ENCODE assay signal across 13 mouse cellular contexts in the genomic region with DNA sequence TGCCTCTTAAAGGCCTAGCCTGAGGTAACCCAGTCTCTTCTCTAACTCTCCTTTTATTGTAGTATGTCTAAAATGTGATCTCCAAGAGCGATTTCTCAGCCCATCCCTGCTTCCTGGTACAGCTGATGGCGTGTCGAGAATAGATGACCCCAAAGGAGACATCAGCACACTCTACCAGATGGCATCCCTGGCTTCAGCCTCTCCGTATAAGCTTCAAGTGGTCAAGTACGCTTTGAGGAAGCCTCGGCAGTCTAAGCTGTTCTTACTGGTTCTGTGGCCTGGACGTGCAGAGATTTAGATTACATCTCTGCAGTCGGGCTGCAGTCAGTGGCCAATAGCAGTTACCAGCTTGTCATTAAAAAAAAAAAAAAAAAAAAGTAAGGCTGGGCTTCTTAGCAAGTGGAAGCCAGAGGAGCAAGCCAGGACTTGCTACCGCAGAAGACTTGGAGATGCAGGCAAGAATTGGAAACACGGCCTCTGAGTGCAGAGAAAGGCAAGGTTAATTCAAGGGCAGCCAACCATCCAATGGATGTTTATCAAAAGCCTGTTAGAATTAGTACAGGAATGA. TPM values are rescaled to one million over a fixed set of nuclear protein-coding genes. Genes with fewer than 3 reads are reported as not detected.
DNase-seq lines count a peak whose midpoint lies in the region; ATAC-seq and TF ChIP-seq lines count a peak whose summit lies in the region.
"Had no signal": no experiment of that assay in that cellular context is flagged by ENCODE, and none has a peak within 500 bp of the region (broad histone marks: within the 10 kb centered on the region; RNA-seq: fewer than 3 reads in every experiment).

No protein-coding gene starts in this region.

- H3K4me3 ChIP-seq in heart, postnatal 0 days (ENCODE audit: low read depth, low read length), result no peak overlapping the region
- no peak overlapping the region for H3K4me3 ChIP-seq in CH12.LX (replicated peaks in 1 of 3; ENCODE audit: low read depth in 2 of 3, low read length in 2 of 3, poor library complexity in 1 of 3)
- no peak overlapping the region for H3K4me3 ChIP-seq in brown adipose tissue, adult 24 weeks (ENCODE audit: insufficient read depth, low read depth, low read length)
- H3K4me3 ChIP-seq in macrophage (ENCODE audit: inconsistent target), result no peak overlapping the region
- H3K4me3 ChIP-seq: limb, embryonic 10.5 days; neural tube, embryonic 15.5 days had no signal

- H3K9me3 ChIP-seq in heart, postnatal 0 days (replicated peaks; ENCODE audit: control insufficient read depth, low read length), result no peaks in the 10 kb centered on the region
- no peaks in the 10 kb centered on the region for H3K9me3 ChIP-seq in CH12.LX (replicated peaks; ENCODE audit: low read length)
- H3K9me3 ChIP-seq: limb, embryonic 10.5 days; neural tube, embryonic 15.5 days had no signal

- 0 out of 2 replicates have a peak overlapping the region, but pooled peaks have one; percentile 37 for H3K27ac ChIP-seq in heart, postnatal 0 days (ENCODE audit: low read depth)
- H3K27ac ChIP-seq in CH12.LX (ENCODE audit: insufficient read depth, low read depth) (peak overlapping the region; percentile 69), macrophage (peak overlapping the region; percentile 99)
- H3K27ac ChIP-seq in brown adipose tissue, adult 24 weeks (replicated peaks; ENCODE audit: low read depth, low read length), result peak overlapping the region; percentile 82
- H3K27ac ChIP-seq: limb, embryonic 10.5 days; neural tube, embryonic 15.5 days had no signal

- in situ Hi-C loops in CH12.LX (cut with MboI; ENCODE audit: low pct_ligation_motif_present, low pct_unique_long_range_greater_than_20kb, low sequenced_read_pairs), result loop anchor here (5.0 kb wide), 1 partner anchor 37 kb away; no protein-coding TSS in a partner anchor

- no peak for TF ChIP-seq POLR2A in CH12.LX (IDR thresholded peaks at IDR 0.05; ENCODE audit: low read depth, low read length)

- dilution Hi-C loops in CH12.LX (cut with MboI; ENCODE audit: extremely low pct_ligation_motif_present, extremely low pct_unique_long_range_greater_than_20kb, low sequenced_read_pairs), result no loop called here

- 87% methylated on average over 10 of the region's 10 CpGs for WGBS in heart, postnatal 0 days
- 46% methylated on average over 10 of the region's 10 CpGs for WGBS in macrophage (ENCODE audit: missing documents)

- H3K79me2 ChIP-seq in CH12.LX (replicated peaks; ENCODE audit: control insufficient read depth, extremely low read depth, insufficient read depth, poor library complexity, severe bottlenecking) (no peaks in the 10 kb centered on the region; the same call in 1 of the 2 replicates), macrophage (ENCODE audit: inconsistent target) (peaks cover 29% of the 10 kb centered on the region)

- H3K4me2 ChIP-seq in heart, postnatal 0 days (ENCODE audit: low read depth, low read length), result no peak overlapping the region
- H3K4me2 ChIP-seq in CH12.LX (ENCODE audit: insufficient read depth, low read depth, poor library complexity, severe bottlenecking), result peak overlapping the region; percentile 96; the same call in 1 of the 2 replicates
- H3K4me2 ChIP-seq: neural tube, embryonic 15.5 days had no signal

- H3K36me3 ChIP-seq in heart, postnatal 0 days (replicated peaks; ENCODE audit: control insufficient read depth, insufficient read depth, low read length), result no peaks in the 10 kb centered on the region
- peaks cover 0 to 2% of the 10 kb centered on the region in 2 experiments for H3K36me3 ChIP-seq in CH12.LX (replicated peaks in 1 of 2; ENCODE audit: control insufficient read depth in 1 of 2, insufficient read depth in 1 of 2, low read length in 1 of 2)
- H3K36me3 ChIP-seq in macrophage (ENCODE audit: inconsistent target), result no peaks in the 10 kb centered on the region
- H3K36me3 ChIP-seq: limb, embryonic 10.5 days; neural tube, embryonic 15.5 days had no signal

- no peaks in the 10 kb centered on the region for H3K27me3 ChIP-seq in heart, postnatal 0 days (ENCODE audit: control insufficient read depth, insufficient read depth, low read length)
- H3K27me3 ChIP-seq in CH12.LX (replicated peaks), result no peaks in the 10 kb centered on the region
- H3K27me3 ChIP-seq: neural tube, embryonic 15.5 days had no signal

- no peak for TF ChIP-seq CTCF in heart, postnatal 0 days (IDR thresholded peaks at IDR 0.05; ENCODE audit: low read depth)
- TF ChIP-seq CTCF in CH12.LX (conservative IDR thresholded peaks at IDR 0.05 in 1 of 2, IDR thresholded peaks at IDR 0.05 in 1 of 2; ENCODE audit: low read depth in 2 of 2, low read length in 2 of 2), result no peak

- no peak for TF ChIP-seq RAD21 in CH12.LX (IDR thresholded peaks at IDR 0.05; ENCODE audit: low read depth, low read length)

- no peak for DNase-seq in heart, postnatal 0 days (ENCODE audit: low spot score)
- DNase-seq in heart, postnatal 14 days, result no peak
- DNase-seq in CH12.LX (ENCODE audit: extremely low read depth), result no peak
- no peak for DNase-seq in right cerebral cortex, postnatal 10 days (ENCODE audit: low spot score in 2 of 2)
- no peak for DNase-seq in neural tube, embryonic 10.5 days (ENCODE audit: extremely low spot score, low spot score)
- DNase-seq: adrenal gland, adult 8-10 months; kidney, postnatal 10 days; thymus, postnatal 36 days had no signal

- intact Hi-C loops in heart, postnatal 14 days (cut with DNase I), result no loop called here

- no peak overlapping the region for H3K9ac ChIP-seq in heart, postnatal 0 days (replicated peaks; ENCODE audit: low read depth, low read length)
- H3K9ac ChIP-seq in CH12.LX (ENCODE audit: insufficient read depth, low read depth), result peak overlapping the region; percentile 92; the same call in 1 of the 2 replicates
- H3K9ac ChIP-seq: neural tube, embryonic 15.5 days had no signal

- TF ChIP-seq EP300 in heart, postnatal 0 days (IDR thresholded peaks at IDR 0.05; ENCODE audit: low read depth), result no peak
- TF ChIP-seq EP300 in CH12.LX (IDR thresholded peaks at IDR 0.05; ENCODE audit: low read length), result no peak

- peaks cover 12% of the 10 kb centered on the region for H3K4me1 ChIP-seq in heart, postnatal 0 days (ENCODE audit: control insufficient read depth, insufficient read depth)
- peaks cover 17 to 51% of the 10 kb centered on the region in 2 experiments for H3K4me1 ChIP-seq in CH12.LX (ENCODE audit: control insufficient read depth in 1 of 2, insufficient read depth in 2 of 2)
- H3K4me1 ChIP-seq in brown adipose tissue, adult 24 weeks (ENCODE audit: control insufficient read depth, insufficient read depth, insufficient read length, low read length), result peaks cover 2% of the 10 kb centered on the region; the same call in 1 of the 2 replicates
- H3K4me1 ChIP-seq: neural tube, embryonic 15.5 days had no signal

- ATAC-seq in heart, postnatal 0 days (ENCODE audit: insufficient read depth, low read depth), result no peak

RNA-seq across cellular contexts. Expression of a gene that starts 27.7 kb away (rescaled TPM):
- 9.2 and 11.5 TPM in 2 replicates for total RNA-seq in heart, postnatal 0 days (2014; rRNA removed; ENCODE audit: low replicate concordance)
- 6.1 and 6.3 TPM in 2 replicates for polyA plus RNA-seq in heart, postnatal 0 days (2015; fragmentation: Nextera tagmentation; extraction: Ambion mirVana)
- total RNA-seq in heart, postnatal 14 days (2021), result 1 to 10 TPM; 3.7 to 4.3 TPM
- total RNA-seq in CH12.LX (2012; rRNA removed) (33.2 and 34.7 TPM in 2 replicates), CH12.LX (2014; rRNA removed) (21.3 and 21.4 TPM in 2 replicates)
- polyA plus RNA-seq in CH12.LX (2012; ENCODE audit: insufficient read length, low read depth) (23.8 and 24.6 TPM in 2 replicates), macrophage (2018) (30.0 to 70.8 TPM (median 64.9 TPM) in 3 replicates)
- 1.3 and 1.5 TPM in 2 replicates for polyA plus RNA-seq in brown adipose tissue, adult 24 weeks (2012; ENCODE audit: insufficient read depth, insufficient read length, missing spikeins)
- 10 to 100 TPM in 22 of 26 experiments, 1 to 10 TPM in 4; 3.0 to 75.5 (median 33.8) TPM for total RNA-seq in macrophage (2018; cell fraction: chromatin; rRNA removed)
- total RNA-seq in macrophage (2018; cell fraction: cytosol; rRNA removed), result 100 to 1,000 TPM in 5 of 26 experiments, 10 to 100 TPM in 21; 39.1 to 112 (median 71.5) TPM
- 100 to 1,000 TPM in 3 of 26 experiments, 10 to 100 TPM in 23; 15.4 to 138 (median 60.7) TPM for total RNA-seq in macrophage (2018; cell fraction: nucleus; rRNA removed)

RNA-seq across cellular contexts. Expression of a gene that starts 28.4 kb away (rescaled TPM):
- total RNA-seq in heart, postnatal 0 days (2014; rRNA removed; ENCODE audit: low replicate concordance), result 9.0 and 9.8 TPM in 2 replicates
- polyA plus RNA-seq in heart, postnatal 0 days (2015; fragmentation: Nextera tagmentation; extraction: Ambion mirVana), result 3.8 and 4.3 TPM in 2 replicates
- total RNA-seq in heart, postnatal 14 days (2021), result 1 to 10 TPM; 3.9 to 4.9 TPM
- total RNA-seq in CH12.LX (2012; rRNA removed) (0.93 and 1.0 TPM in 2 replicates), CH12.LX (2014; rRNA removed) (0.05 TPM in 1 of 2 replicates, not detected in the other)
- polyA plus RNA-seq in CH12.LX (2012; ENCODE audit: insufficient read length, low read depth) (0.74 and 1.0 TPM in 2 replicates), macrophage (2018) (6.0 to 8.2 TPM (median 7.6 TPM) in 3 replicates)
- polyA plus RNA-seq in brown adipose tissue, adult 24 weeks (2012; ENCODE audit: insufficient read depth, insufficient read length, missing spikeins), result 0.63 and 1.6 TPM in 2 replicates
- total RNA-seq in macrophage (2018; cell fraction: chromatin; rRNA removed), result 100 to 1,000 TPM in 5 of 26 experiments, 10 to 100 TPM in 18, 1 to 10 TPM in 3; 5.5 to 136 (median 38.4) TPM
- total RNA-seq in macrophage (2018; cell fraction: cytosol; rRNA removed), result 10 to 100 TPM in 9 of 26 experiments, 1 to 10 TPM in 17; 1.6 to 18.5 (median 5.9) TPM
- total RNA-seq in macrophage (2018; cell fraction: nucleus; rRNA removed), result 10 to 100 TPM in 22 of 26 experiments, 1 to 10 TPM in 4; 4.2 to 87.4 (median 28.4) TPM

RNA-seq across cellular contexts. Expression of a gene that starts 48.8 kb away (rescaled TPM):
- 156 and 219 TPM in 2 replicates for total RNA-seq in heart, postnatal 0 days (2014; rRNA removed; ENCODE audit: low replicate concordance)
- polyA plus RNA-seq in heart, postnatal 0 days (2015; fragmentation: Nextera tagmentation; extraction: Ambion mirVana), result 104 and 108 TPM in 2 replicates
- 10 to 100 TPM; 82.7 to 85.5 TPM for total RNA-seq in heart, postnatal 14 days (2021)
- total RNA-seq in CH12.LX (2012; rRNA removed), result 235 and 240 TPM in 2 replicates
- 108 and 119 TPM in 2 replicates for total RNA-seq in CH12.LX (2014; rRNA removed)
- 284 and 324 TPM in 2 replicates for polyA plus RNA-seq in CH12.LX (2012; ENCODE audit: insufficient read length, low read depth)
- 78.0 and 97.2 TPM in 2 replicates for polyA plus RNA-seq in brown adipose tissue, adult 24 weeks (2012; ENCODE audit: insufficient read depth, insufficient read length, missing spikeins)
- total RNA-seq in macrophage (2018; cell fraction: chromatin; rRNA removed), result 100 to 1,000 TPM; 162 to 586 (median 393) TPM
- 100 to 1,000 TPM; 226 to 433 (median 334) TPM for total RNA-seq in macrophage (2018; cell fraction: cytosol; rRNA removed)
- 100 to 1,000 TPM; 176 to 503 (median 306) TPM for total RNA-seq in macrophage (2018; cell fraction: nucleus; rRNA removed)
- polyA plus RNA-seq in macrophage (2018), result 192 to 272 TPM (median 246 TPM) in 3 replicates

RNA-seq across cellular contexts. Expression of a gene that starts 49.5 kb away (rescaled TPM):
- total RNA-seq in heart, postnatal 0 days (2014; rRNA removed; ENCODE audit: low replicate concordance), result 46.3 and 50.3 TPM in 2 replicates
- 55.4 and 61.9 TPM in 2 replicates for polyA plus RNA-seq in heart, postnatal 0 days (2015; fragmentation: Nextera tagmentation; extraction: Ambion mirVana)
- total RNA-seq in heart, postnatal 14 days (2021), result 10 to 100 TPM; 30.2 to 34.6 TPM
- total RNA-seq in CH12.LX (2012; rRNA removed) (113 and 128 TPM in 2 replicates), CH12.LX (2014; rRNA removed) (131 and 137 TPM in 2 replicates)
- polyA plus RNA-seq in CH12.LX (2012; ENCODE audit: insufficient read length, low read depth) (154 and 185 TPM in 2 replicates), macrophage (2018) (33.7 to 84.6 TPM (median 58.6 TPM) in 3 replicates)
- 42.8 and 48.9 TPM in 2 replicates for polyA plus RNA-seq in brown adipose tissue, adult 24 weeks (2012; ENCODE audit: insufficient read depth, insufficient read length, missing spikeins)
- total RNA-seq in macrophage (2018; cell fraction: chromatin; rRNA removed), result 100 to 1,000 TPM in 18 of 26 experiments, 10 to 100 TPM in 8; 53.1 to 213 (median 134) TPM
- total RNA-seq in macrophage (2018; cell fraction: cytosol; rRNA removed), result 10 to 100 TPM; 34.2 to 68.0 (median 50.8) TPM
- total RNA-seq in macrophage (2018; cell fraction: nucleus; rRNA removed), result 100 to 1,000 TPM in 16 of 26 experiments, 10 to 100 TPM in 10; 48.6 to 222 (median 110) TPM

RNA-seq across cellular contexts. Expression of a gene that starts 52.1 kb away (rescaled TPM):
- total RNA-seq in heart, postnatal 0 days (2014; rRNA removed; ENCODE audit: low replicate concordance), result not detected in 2 replicates
- polyA plus RNA-seq in heart, postnatal 0 days (2015; fragmentation: Nextera tagmentation; extraction: Ambion mirVana), result 0.08 and 0.32 TPM in 2 replicates
- total RNA-seq in heart, postnatal 14 days (2021), result under 1 TPM; 0.57 to 0.61 TPM
- total RNA-seq in CH12.LX (2012; rRNA removed) (2.2 and 2.7 TPM in 2 replicates), CH12.LX (2014; rRNA removed) (0.99 and 1.3 TPM in 2 replicates)
- polyA plus RNA-seq in CH12.LX (2012; ENCODE audit: insufficient read length, low read depth) (2.9 and 3.5 TPM in 2 replicates), macrophage (2018) (0.23 to 0.54 TPM (median 0.51 TPM) in 3 replicates)
- 0.79 TPM in 1 of 2 replicates, not detected in the other for polyA plus RNA-seq in brown adipose tissue, adult 24 weeks (2012; ENCODE audit: insufficient read depth, insufficient read length, missing spikeins)
- total RNA-seq in macrophage (2018; cell fraction: chromatin; rRNA removed), result 10 to 100 TPM in 20 of 26 experiments, 1 to 10 TPM in 6; 5.4 to 16.1 (median 12.2) TPM
- total RNA-seq in macrophage (2018; cell fraction: cytosol; rRNA removed), result under 1 TPM; 0.04 to 0.55 (median 0.16) TPM
- 10 to 100 TPM in 1 of 26 experiments, 1 to 10 TPM in 25; 1.8 to 11.4 (median 6.1) TPM for total RNA-seq in macrophage (2018; cell fraction: nucleus; rRNA removed)
- total RNA-seq: common myeloid progenitor, adult 5-6 weeks had no signal

Comparison
In these comparisons a context has a peak if more than half of its experiments do, and no peak if none do; other contexts are left out.
1. H3K27ac ChIP-seq: peak in every context shown above with its lines; median percentile 99 in macrophage; 82 in brown adipose tissue, adult 24 weeks; 69 in CH12.LX; 37 in heart, postnatal 0 days.